Mouse (Mus musculus): ENCODE measurements around the gene Olfr1472. TPM values are rescaled to one million over a fixed set of nuclear protein-coding genes. Genes with fewer than 3 reads are reported as not detected.
"Not testable (repeated sequence)": the region's sequence is repeated elsewhere in the genome, so short reads cannot be mapped to it uniquely, and the experiment has no call there.

Olfr1472 gene
- not detected for total RNA-seq (2021)
- long read RNA-seq, experiment 1, result 0 reads
- long read RNA-seq, experiment 2, result 0 reads

- no peak within 1 kb of the TSS for H3K27ac ChIP-seq
- no peak for TF ChIP-seq CTCF (IDR thresholded peaks at IDR 0.05)
- no peak for DNase-seq (ENCODE audit: extremely low spot score in 1 of 2, low spot score in 2 of 2)
- intact Hi-C loops (cut with DNase I), result no loop called here
- H3K4me3 ChIP-seq, result no peak within 1 kb of the TSS
Measured at GRCm38 (mm10) chr19:13455986-13456385, at the start of gene Olfr1472. TSS of gene Olfr1472 (minus strand) at chr19:13456086.

GRCm38 (mm10) chr19:13500246-13500645, 44.4 kb upstream of the Olfr1472 start, which contains the start of gene Olfr1477:
TSS of gene Olfr1477 (plus strand) at chr19:13500546.
- TF ChIP-seq CTCF (IDR thresholded peaks at IDR 0.05), result no peak
- no peak within 1 kb of the TSS for H3K4me3 ChIP-seq

GRCm38 (mm10) chr19:13480096-13480495, 24.2 kb upstream of the Olfr1472 start, which contains the start of gene Olfr1475:
TSS of gene Olfr1475 (minus strand) at chr19:13480196.
- H3K27ac ChIP-seq, result no peak within 1 kb of the TSS
- no peak for TF ChIP-seq CTCF (IDR thresholded peaks at IDR 0.05)
- no peak within 1 kb of the TSS for H3K4me3 ChIP-seq
- intact Hi-C loops (cut with DNase I), result no loop called here
- no peak for DNase-seq (ENCODE audit: extremely low spot score in 1 of 2, low spot score in 2 of 2)

More at GRCm38 (mm10) chr19:13500246-13500645, 44.4 kb upstream of the Olfr1472 start, which contains the start of gene Olfr1477:
- DNase-seq (ENCODE audit: extremely low spot score in 1 of 2, low spot score in 2 of 2), result no peak
- no peak within 1 kb of the TSS for H3K27ac ChIP-seq
- intact Hi-C loops (cut with DNase I), result no loop called here

- DNase-seq (ENCODE audit: extremely low spot score in 1 of 2, low spot score in 2 of 2); H3K4me3 ChIP-seq; H3K27ac ChIP-seq; intact Hi-C loops (cut with DNase I): not testable (repeated sequence)
Measured at GRCm38 (mm10) chr19:13469265-13469664, 13.4 kb upstream of the Olfr1472 start, which contains the start of gene Olfr1474. TSS of gene Olfr1474 (plus strand) at chr19:13469565.

GRCm38 (mm10) chr19:13443109-13443508, 12.8 kb downstream of the Olfr1472 start, which contains the start of gene Olfr1471:
TSS of gene Olfr1471 (plus strand) at chr19:13443409.
- H3K27ac ChIP-seq; DNase-seq (ENCODE audit: extremely low spot score in 1 of 2, low spot score in 2 of 2); H3K4me3 ChIP-seq; intact Hi-C loops (cut with DNase I): not testable (repeated sequence)

- Histone ChIP-seq H3K4me3 (no peak within 1 kb of the TSS), H3K27ac (no peak within 1 kb of the TSS)
- TF ChIP-seq CTCF (IDR thresholded peaks at IDR 0.05), result no peak
- intact Hi-C loops (cut with DNase I), result no loop called here
- DNase-seq (ENCODE audit: extremely low spot score in 1 of 2, low spot score in 2 of 2), result no peak
Measured at GRCm38 (mm10) chr19:13407549-13407948, 48.3 kb downstream of the Olfr1472 start, which contains the start of gene Olfr1469. TSS of gene Olfr1469 (plus strand) at chr19:13407849.

Other genes starting within 250 kb of the Olfr1472 start
- gene Olfr1463, start 224.8 kb downstream of the Olfr1472 start, total RNA-seq (2021), result not detected
- not detected for gene Olfr1465, start 140.5 kb downstream of the Olfr1472 start, total RNA-seq (2021)
- gene Olfr1466, start 117.2 kb downstream of the Olfr1472 start, total RNA-seq (2021), result not detected
- not detected for gene Olfr1467, start 93.8 kb downstream of the Olfr1472 start, total RNA-seq (2021)
- gene Olfr1469, start 48.2 kb downstream of the Olfr1472 start, total RNA-seq (2021), result not detected
- gene Olfr1471, start 12.7 kb downstream of the Olfr1472 start, total RNA-seq (2021), result not detected
- gene Olfr1474, start 13.5 kb upstream of the Olfr1472 start, total RNA-seq (2021), result not detected
- gene Olfr1475, start 24.1 kb upstream of the Olfr1472 start, total RNA-seq (2021), result not detected
- gene Olfr1477, start 44.5 kb upstream of the Olfr1472 start, total RNA-seq (2021), result not detected
- not detected for gene Olfr1480, start 71.8 kb upstream of the Olfr1472 start, total RNA-seq (2021)
- gene Olfr1484, start 127.4 kb upstream of the Olfr1472 start, total RNA-seq (2021), result not detected
- gene Olfr1487, start 161.3 kb upstream of the Olfr1472 start, total RNA-seq (2021), result not detected
- gene Olfr1489, start 175.5 kb upstream of the Olfr1472 start, total RNA-seq (2021), result not detected
- gene Olfr1490, start 195.0 kb upstream of the Olfr1472 start, total RNA-seq (2021), result not detected
- not detected for gene Olfr1491, start 241.2 kb upstream of the Olfr1472 start, total RNA-seq (2021)